Mouse (Mus musculus): ENCODE data around the gene Polr2e. TPM values are rescaled to one million over a fixed set of nuclear protein-coding genes. Genes with fewer than 3 reads are reported as not detected.

Polr2e gene
- total and polyA plus RNA-seq, 2 experiments from 2014 or later, result 104 to 168 TPM

DNA sequence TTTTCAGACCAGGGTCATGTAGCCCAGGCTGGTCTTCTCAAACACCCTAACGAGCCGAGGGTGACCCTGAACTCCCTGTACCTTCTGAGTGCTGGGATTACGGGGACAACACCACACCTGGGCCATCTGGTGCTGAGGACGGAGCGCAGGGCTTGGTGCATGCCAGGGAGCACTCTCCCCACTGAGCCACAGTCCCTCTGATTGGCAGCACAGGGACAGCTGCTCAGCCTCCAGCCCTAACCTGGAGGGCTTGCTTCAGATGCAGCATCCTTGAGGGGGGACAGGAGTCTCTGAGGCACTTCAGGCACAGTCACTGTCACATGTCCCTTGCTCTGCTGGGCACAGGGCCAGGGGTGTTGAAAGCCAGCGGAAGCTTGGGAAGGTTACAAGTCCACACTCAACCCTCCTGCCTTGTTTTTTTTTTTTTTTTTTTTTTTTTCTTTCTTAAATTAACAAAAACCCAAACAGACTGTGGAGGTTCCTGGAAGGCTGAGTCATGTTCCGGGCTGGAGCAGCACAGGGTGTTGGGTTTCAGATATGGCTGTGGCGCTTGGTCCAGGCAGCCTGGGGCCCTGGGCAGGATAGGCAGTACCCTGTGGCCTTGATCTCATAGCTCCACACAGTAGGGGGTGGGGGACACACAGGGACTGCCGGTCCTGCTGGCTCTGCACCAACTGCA lies 31.4 kb upstream of the Polr2e start:
- Histone ChIP-seq H3K27me3 (ENCODE audit: insufficient read depth, low read length) (no peaks in the 10 kb centered on the region), H3K9me3 (ENCODE audit: low read length) (no peaks in the 10 kb centered on the region), H3K4me3 (ENCODE audit: low read depth, low read length) (no peak overlapping the region), H3K9ac (no peak overlapping the region), H3K36me3 (ENCODE audit: insufficient read depth) (peaks cover 8% of the 10 kb centered on the region), H3K4me1 (ENCODE audit: insufficient read depth) (no peaks in the 10 kb centered on the region), H3K4me2 (ENCODE audit: low read depth) (no peak overlapping the region), H3K27ac (ENCODE audit: low read depth, low read length) (no peak overlapping the region)
- TF ChIP-seq CTCF (IDR thresholded peaks at IDR 0.05; ENCODE audit: low read depth), result no peak
- DNase-seq, result no peak
- ATAC-seq, result peak; percentile 61
- WGBS, result 60% methylated on average over 9 of the region's 9 CpGs

DNA sequence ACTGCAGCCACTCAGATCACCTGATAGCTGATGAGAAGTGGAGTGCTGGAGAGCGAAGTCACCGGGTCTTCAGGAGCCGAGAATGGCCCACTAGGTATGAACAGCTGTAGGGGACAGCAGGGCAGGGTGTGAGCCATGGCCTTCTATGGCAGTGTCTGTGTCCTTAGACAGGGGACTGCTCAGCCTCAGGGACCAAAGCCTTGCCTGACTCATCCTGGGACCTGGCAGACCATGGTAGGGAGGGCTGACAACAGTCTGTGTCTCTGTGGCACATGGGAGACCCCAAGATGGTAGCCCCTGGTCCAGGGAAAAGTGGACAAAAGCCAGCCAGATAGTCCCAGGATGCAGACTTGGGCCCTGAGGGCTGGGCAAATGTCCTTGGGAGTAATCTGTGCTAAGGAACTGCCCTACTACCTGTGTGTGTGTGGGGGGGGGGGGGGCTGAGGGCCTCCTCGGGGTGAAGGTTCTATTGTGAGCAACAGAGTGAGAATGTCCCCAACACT lies 30.4 kb upstream of the Polr2e start:
- Histone ChIP-seq H3K9ac (no peak overlapping the region), H3K9me3 (ENCODE audit: low read length) (no peaks in the 10 kb centered on the region), H3K4me1 (ENCODE audit: insufficient read depth) (no peaks in the 10 kb centered on the region), H3K4me3 (ENCODE audit: low read depth, low read length) (no peak overlapping the region), H3K27ac (ENCODE audit: low read depth, low read length) (no peak overlapping the region), H3K4me2 (ENCODE audit: low read depth) (no peak overlapping the region), H3K27me3 (ENCODE audit: insufficient read depth, low read length) (no peaks in the 10 kb centered on the region), H3K36me3 (ENCODE audit: insufficient read depth) (peaks cover 12% of the 10 kb centered on the region)
- no peak for DNase-seq
- no peak for ATAC-seq
- WGBS, result 92% methylated on average over 4 of the region's 4 CpGs
- no peak for TF ChIP-seq CTCF (IDR thresholded peaks at IDR 0.05; ENCODE audit: low read depth)

GRCm38 (mm10) chr10:80069251-80069650 lies 29.7 kb upstream of the Polr2e start:
- no peaks in the 10 kb centered on the region for H3K27me3 ChIP-seq (ENCODE audit: insufficient read depth, low read length)
- DNase-seq (no peak), ATAC-seq (no peak)
- WGBS, result 96% methylated on average over 6 of the region's 7 CpGs
- no peak overlapping the region for H3K27ac ChIP-seq (ENCODE audit: low read depth, low read length)
- H3K4me3 ChIP-seq (ENCODE audit: low read depth, low read length), result no peak overlapping the region
- no peak overlapping the region for H3K9ac ChIP-seq
- H3K4me2 ChIP-seq (ENCODE audit: low read depth), result no peak overlapping the region
- H3K4me1 ChIP-seq (ENCODE audit: insufficient read depth), result no peaks in the 10 kb centered on the region
- no peak for TF ChIP-seq CTCF (IDR thresholded peaks at IDR 0.05; ENCODE audit: low read depth)
- no peaks in the 10 kb centered on the region for H3K9me3 ChIP-seq (ENCODE audit: low read length)
- H3K36me3 ChIP-seq (ENCODE audit: insufficient read depth), result peaks cover 17% of the 10 kb centered on the region

- no peaks in the 10 kb centered on the region for H3K27me3 ChIP-seq (ENCODE audit: insufficient read depth, low read length)
- no peak for TF ChIP-seq CTCF (IDR thresholded peaks at IDR 0.05; ENCODE audit: low read depth)
- no peak overlapping the region for H3K4me3 ChIP-seq (ENCODE audit: low read depth, low read length)
- no peak overlapping the region for H3K27ac ChIP-seq (ENCODE audit: low read depth, low read length)
- H3K9ac ChIP-seq, result no peak overlapping the region
- no peaks in the 10 kb centered on the region for H3K9me3 ChIP-seq (ENCODE audit: low read length)
- H3K4me2 ChIP-seq (ENCODE audit: low read depth), result no peak overlapping the region
- WGBS, result 74% methylated on average over 23 of the region's 23 CpGs
- ATAC-seq (no peak), DNase-seq (no peak)
- H3K4me1 ChIP-seq (ENCODE audit: insufficient read depth), result no peaks in the 10 kb centered on the region
- peaks cover 53% of the 10 kb centered on the region for H3K36me3 ChIP-seq (ENCODE audit: insufficient read depth)
Observed at GRCm38 (mm10) chr10:80063877-80064650, 24.5 kb upstream of the Polr2e start.

GRCm38 (mm10) chr10:80063104-80063503 lies 23.5 kb upstream of the Polr2e start:
- whole genome bisulfite sequencing, result 79% methylated on average over 5 of the region's 5 CpGs
- TF ChIP-seq CTCF (IDR thresholded peaks at IDR 0.05; ENCODE audit: low read depth), result no peak
- ATAC-seq (peak; percentile 36; the same call in 1 of the 2 replicates), DNase-seq (no peak)
- Histone ChIP-seq H3K27me3 (ENCODE audit: insufficient read depth, low read length) (no peaks in the 10 kb centered on the region), H3K4me1 (ENCODE audit: insufficient read depth) (no peaks in the 10 kb centered on the region), H3K36me3 (ENCODE audit: insufficient read depth) (peaks cover 60% of the 10 kb centered on the region), H3K9ac (no peak overlapping the region), H3K4me3 (ENCODE audit: low read depth, low read length) (no peak overlapping the region), H3K9me3 (ENCODE audit: low read length) (no peaks in the 10 kb centered on the region), H3K4me2 (ENCODE audit: low read depth) (no peak overlapping the region), H3K27ac (ENCODE audit: low read depth, low read length) (no peak overlapping the region)

GRCm38 (mm10) chr10:80057683-80058326 lies 18.2 kb upstream of the Polr2e start:
- Histone ChIP-seq H3K4me1 (ENCODE audit: insufficient read depth) (peaks cover 7% of the 10 kb centered on the region; the same call in 1 of the 2 replicates), H3K27ac (ENCODE audit: low read depth, low read length) (no peak overlapping the region), H3K36me3 (ENCODE audit: insufficient read depth) (peaks cover 59% of the 10 kb centered on the region), H3K4me3 (ENCODE audit: low read depth, low read length) (no peak overlapping the region), H3K9me3 (ENCODE audit: low read length) (no peaks in the 10 kb centered on the region), H3K4me2 (ENCODE audit: low read depth) (no peak overlapping the region), H3K9ac (no peak overlapping the region), H3K27me3 (ENCODE audit: insufficient read depth, low read length) (no peaks in the 10 kb centered on the region)
- DNase-seq (no peak), ATAC-seq (no peak)
- 80% methylated on average over 30 of the region's 30 CpGs for WGBS
- no peak for TF ChIP-seq CTCF (IDR thresholded peaks at IDR 0.05; ENCODE audit: low read depth)
